Mouse (Mus musculus): ENCODE results near the gene Rangap1. TPM values are rescaled to one million over a fixed set of nuclear protein-coding genes. Genes with fewer than 3 reads are reported as not detected.

Gene Rangap1
- polyA plus RNA-seq, 1 experiment from 2014 or later = 108 TPM

DNA sequence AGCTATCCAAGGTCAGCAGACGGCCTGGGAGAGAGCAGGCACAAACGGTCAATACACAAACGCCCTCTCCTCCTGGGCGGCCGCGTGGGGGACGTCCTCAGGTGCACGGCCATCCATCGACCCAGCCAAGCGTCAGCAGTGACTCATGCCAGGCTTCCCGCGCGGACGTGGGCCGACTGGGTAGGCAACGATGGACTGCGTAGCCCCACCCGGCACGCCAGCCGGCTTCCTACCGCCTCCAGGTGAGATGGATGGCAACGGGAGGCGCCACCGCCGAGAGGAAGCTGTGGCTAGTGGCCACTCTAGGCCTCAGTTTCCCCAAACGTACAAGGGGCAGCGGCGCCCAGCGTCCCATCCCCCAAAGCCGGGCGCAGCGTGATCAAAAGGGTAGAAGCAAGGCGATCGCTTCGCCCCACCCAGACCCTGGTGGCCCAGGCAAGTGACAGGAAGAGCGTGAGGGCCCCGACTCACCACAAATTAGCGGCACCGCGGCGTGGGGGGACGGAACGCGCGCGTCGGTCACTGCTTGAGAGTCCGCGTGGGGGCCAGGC lies 16.0 kb downstream of the Rangap1 start:
- Histone ChIP-seq H3K27ac (ENCODE audit: low read depth, low read length) (peak overlapping the region; percentile 44), H3K4me2 (ENCODE audit: low read length) (peak overlapping the region; percentile 92), H3K36me3 (ENCODE audit: control insufficient read depth, insufficient read depth, low read length) (peaks cover 12% of the 10 kb centered on the region), H3K27me3 (replicated peaks; ENCODE audit: control insufficient read depth, insufficient read depth, low read length) (no peaks in the 10 kb centered on the region), H3K9ac (ENCODE audit: low read length) (peak overlapping the region; percentile 90), H3K4me1 (ENCODE audit: control insufficient read depth, insufficient read depth, low read length) (peaks cover 9% of the 10 kb centered on the region; the same call in 1 of the 2 replicates), H3K4me3 (ENCODE audit: low read depth, low read length) (peak overlapping the region; percentile 98), H3K9me3 (replicated peaks; ENCODE audit: control insufficient read depth, low read length) (no peaks in the 10 kb centered on the region)
- ATAC-seq (peak; percentile 8), DNase-seq (ENCODE audit: low spot score) (no peak)
- WGBS = under 1% methylated on average over 49 of the region's 49 CpGs

DNA sequence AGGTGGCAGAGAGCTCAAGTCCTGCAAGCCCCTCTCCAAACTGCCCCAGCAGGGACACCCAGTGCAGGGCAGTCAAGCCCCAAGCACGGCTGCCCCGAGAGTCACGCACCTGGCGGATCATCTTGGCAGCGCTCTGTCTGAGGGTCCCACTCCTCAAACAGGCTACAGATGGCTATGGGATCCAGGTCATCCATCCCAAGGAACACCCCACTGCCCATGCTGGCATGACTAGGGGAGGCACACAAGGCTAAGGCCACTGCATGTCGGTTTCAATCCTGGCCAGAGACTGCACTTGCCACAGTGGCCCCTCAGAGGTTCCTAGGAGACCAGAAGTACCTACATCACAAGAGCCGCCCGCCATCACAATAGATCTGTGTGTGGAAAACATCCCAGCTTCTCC lies 19.4 kb downstream of the Rangap1 start:
- H3K4me3 ChIP-seq (ENCODE audit: low read depth, low read length) = no peak overlapping the region
- ATAC-seq (no peak), DNase-seq (ENCODE audit: low spot score) (no peak)
- no peak overlapping the region for H3K4me2 ChIP-seq (ENCODE audit: low read length)
- H3K9ac ChIP-seq (ENCODE audit: low read length) = no peak overlapping the region
- peaks cover 45% of the 10 kb centered on the region for H3K36me3 ChIP-seq (ENCODE audit: control insufficient read depth, insufficient read depth, low read length)
- WGBS = 93% methylated on average over 8 of the region's 8 CpGs
- no peaks in the 10 kb centered on the region for H3K27me3 ChIP-seq (replicated peaks; ENCODE audit: control insufficient read depth, insufficient read depth, low read length)
- H3K27ac ChIP-seq (ENCODE audit: low read depth, low read length) = no peak overlapping the region
- peaks cover 9% of the 10 kb centered on the region; the same call in 1 of the 2 replicates for H3K4me1 ChIP-seq (ENCODE audit: control insufficient read depth, insufficient read depth, low read length)
- H3K9me3 ChIP-seq (replicated peaks; ENCODE audit: control insufficient read depth, low read length) = no peaks in the 10 kb centered on the region

DNA sequence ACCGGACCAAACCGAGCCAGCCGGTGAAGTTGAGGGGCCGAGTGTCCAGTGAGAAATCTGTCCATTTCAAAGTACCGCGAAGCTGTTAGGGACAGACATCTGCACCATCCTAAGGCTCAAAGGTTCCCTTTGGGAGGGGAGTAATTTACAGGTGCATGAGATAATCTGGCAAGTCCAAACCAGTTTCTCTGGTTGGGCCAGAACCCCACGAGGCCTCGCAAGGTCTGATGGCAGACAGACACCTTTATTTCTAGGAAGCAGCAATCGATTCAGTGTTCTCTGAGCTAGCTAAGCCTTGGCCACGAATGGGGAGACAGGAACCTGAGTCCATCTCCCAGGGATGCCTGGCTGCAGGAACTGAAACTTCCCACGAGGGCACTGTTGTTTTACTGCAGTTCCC lies 21.7 kb downstream of the Rangap1 start:
- peaks cover 6% of the 10 kb centered on the region; the same call in 1 of the 2 replicates for H3K4me1 ChIP-seq (ENCODE audit: control insufficient read depth, insufficient read depth, low read length)
- peaks cover 68% of the 10 kb centered on the region for H3K36me3 ChIP-seq (ENCODE audit: control insufficient read depth, insufficient read depth, low read length)
- H3K9me3 ChIP-seq (replicated peaks; ENCODE audit: control insufficient read depth, low read length) = no peaks in the 10 kb centered on the region
- DNase-seq (ENCODE audit: low spot score) (no peak), ATAC-seq (no peak)
- H3K27ac ChIP-seq (ENCODE audit: low read depth, low read length) = no peak overlapping the region
- H3K9ac ChIP-seq (ENCODE audit: low read length) = no peak overlapping the region
- WGBS = 93% methylated on average over 11 of the region's 11 CpGs
- no peak overlapping the region for H3K4me2 ChIP-seq (ENCODE audit: low read length)
- no peaks in the 10 kb centered on the region for H3K27me3 ChIP-seq (replicated peaks; ENCODE audit: control insufficient read depth, insufficient read depth, low read length)
- no peak overlapping the region for H3K4me3 ChIP-seq (ENCODE audit: low read depth, low read length)

DNA sequence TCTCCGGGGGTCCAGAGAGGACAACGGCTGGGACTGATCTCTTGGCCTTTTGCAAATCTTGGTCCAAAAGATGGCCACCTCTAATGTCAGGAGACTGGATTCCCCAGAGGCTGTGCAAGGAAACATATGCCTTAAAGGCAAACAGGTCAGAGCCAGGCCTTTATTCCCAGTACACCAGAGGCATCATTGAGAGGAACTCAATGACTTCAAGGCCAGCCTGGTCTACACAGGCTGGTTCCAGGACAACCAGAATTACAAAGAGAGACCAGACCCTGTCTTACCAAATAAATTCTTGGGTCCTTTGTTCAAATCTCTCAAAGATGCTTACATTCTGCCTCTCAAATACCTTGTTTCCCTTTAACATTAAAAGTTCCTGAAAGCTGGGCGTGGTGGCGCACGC lies 23.0 kb downstream of the Rangap1 start:
- H3K27ac ChIP-seq (ENCODE audit: low read depth, low read length) = no peak overlapping the region
- DNase-seq (ENCODE audit: low spot score) = no peak
- WGBS = 92% methylated on average over 5 of the region's 5 CpGs
- H3K4me2 ChIP-seq (ENCODE audit: low read length) = no peak overlapping the region
- ATAC-seq = no peak
- H3K9ac ChIP-seq (ENCODE audit: low read length) = no peak overlapping the region
- no peak overlapping the region for H3K4me3 ChIP-seq (ENCODE audit: low read depth, low read length)
- no peaks in the 10 kb centered on the region for H3K27me3 ChIP-seq (replicated peaks; ENCODE audit: control insufficient read depth, insufficient read depth, low read length)
- H3K4me1 ChIP-seq (ENCODE audit: control insufficient read depth, insufficient read depth, low read length) = no peaks in the 10 kb centered on the region
- peaks cover 81% of the 10 kb centered on the region for H3K36me3 ChIP-seq (ENCODE audit: control insufficient read depth, insufficient read depth, low read length)
- no peaks in the 10 kb centered on the region for H3K9me3 ChIP-seq (replicated peaks; ENCODE audit: control insufficient read depth, low read length)

DNA sequence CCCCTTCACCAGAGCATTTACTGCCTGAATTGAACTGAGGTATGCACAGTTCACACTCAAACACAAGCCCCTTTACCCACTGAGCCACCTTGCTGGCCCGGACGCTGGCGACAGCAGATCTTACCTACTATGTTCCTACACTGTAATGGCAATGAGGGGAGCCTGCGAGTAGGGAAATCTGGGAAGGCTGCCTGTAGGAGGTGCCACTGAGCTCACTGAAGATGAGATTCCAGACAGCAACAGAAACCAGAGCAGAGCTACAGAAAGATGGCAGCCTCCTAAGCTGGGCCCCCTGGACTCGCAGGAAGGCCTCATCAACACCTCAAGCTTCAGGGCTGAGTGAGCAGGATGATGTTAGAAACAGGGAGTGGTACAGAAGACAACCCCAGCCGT lies 26.2 kb downstream of the Rangap1 start:
- DNase-seq (ENCODE audit: low spot score) = no peak
- Histone ChIP-seq H3K9ac (ENCODE audit: low read length) (no peak overlapping the region), H3K27ac (ENCODE audit: low read depth, low read length) (peak overlapping the region; percentile 80), H3K9me3 (replicated peaks; ENCODE audit: control insufficient read depth, low read length) (no peaks in the 10 kb centered on the region), H3K4me2 (ENCODE audit: low read length) (no peak overlapping the region), H3K4me1 (ENCODE audit: control insufficient read depth, insufficient read depth, low read length) (no peaks in the 10 kb centered on the region), H3K27me3 (replicated peaks; ENCODE audit: control insufficient read depth, insufficient read depth, low read length) (no peaks in the 10 kb centered on the region), H3K36me3 (ENCODE audit: control insufficient read depth, insufficient read depth, low read length) (peaks cover 95% of the 10 kb centered on the region), H3K4me3 (ENCODE audit: low read depth, low read length) (no peak overlapping the region)
- 90% methylated on average over 6 of the region's 6 CpGs for WGBS
- no peak for ATAC-seq

DNA sequence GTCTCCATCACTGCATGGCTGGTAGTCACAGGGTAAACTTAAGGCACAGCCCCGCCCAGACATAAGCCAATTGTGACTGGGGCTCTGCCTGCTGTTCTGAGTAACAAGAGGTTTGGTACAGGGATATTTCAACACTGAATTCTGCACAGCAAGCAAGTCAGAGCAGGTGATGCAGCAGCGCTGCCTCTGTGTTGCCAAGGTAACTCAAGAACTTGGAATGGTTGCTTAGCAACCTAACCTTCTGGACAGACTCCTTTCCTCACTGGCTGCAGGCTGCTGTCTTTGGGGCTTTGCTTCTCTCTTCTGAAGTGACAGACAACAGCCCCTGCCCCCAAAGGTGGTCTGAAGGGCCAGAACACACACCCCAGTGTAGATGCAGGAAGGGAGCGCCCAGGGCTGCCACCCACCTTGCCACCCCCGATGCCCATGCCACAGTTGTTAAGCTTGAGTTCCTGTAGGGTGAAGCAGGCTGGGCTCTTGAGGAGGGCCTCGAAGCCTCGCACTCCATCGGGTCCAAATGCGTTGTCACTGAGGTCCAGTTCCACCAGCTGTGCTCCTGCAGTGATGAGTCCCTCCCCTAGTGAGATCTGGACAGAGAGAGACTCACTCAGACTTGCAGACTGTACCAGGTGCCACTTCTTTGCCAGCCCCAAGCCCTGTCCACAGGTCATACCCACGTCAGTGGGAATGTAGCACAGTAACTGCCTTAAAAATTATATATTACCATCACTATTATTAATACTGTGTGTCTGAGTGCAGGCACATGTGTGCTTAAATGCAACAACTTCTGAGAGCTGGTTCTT lies 26.8 kb downstream of the Rangap1 start:
- no peaks in the 10 kb centered on the region for H3K4me1 ChIP-seq (ENCODE audit: control insufficient read depth, insufficient read depth, low read length)
- no peak overlapping the region for H3K4me2 ChIP-seq (ENCODE audit: low read length)
- H3K36me3 ChIP-seq (ENCODE audit: control insufficient read depth, insufficient read depth, low read length) = peaks cover 95% of the 10 kb centered on the region
- H3K27me3 ChIP-seq (replicated peaks; ENCODE audit: control insufficient read depth, insufficient read depth, low read length) = no peaks in the 10 kb centered on the region
- no peaks in the 10 kb centered on the region for H3K9me3 ChIP-seq (replicated peaks; ENCODE audit: control insufficient read depth, low read length)
- no peak overlapping the region for H3K4me3 ChIP-seq (ENCODE audit: low read depth, low read length)
- WGBS = 81% methylated on average over 9 of the region's 9 CpGs
- no peak overlapping the region for H3K9ac ChIP-seq (ENCODE audit: low read length)
- H3K27ac ChIP-seq (ENCODE audit: low read depth, low read length) = peak overlapping the region; percentile 80
- ATAC-seq (peak; percentile 71), DNase-seq (ENCODE audit: low spot score) (peak; percentile 81)

DNA sequence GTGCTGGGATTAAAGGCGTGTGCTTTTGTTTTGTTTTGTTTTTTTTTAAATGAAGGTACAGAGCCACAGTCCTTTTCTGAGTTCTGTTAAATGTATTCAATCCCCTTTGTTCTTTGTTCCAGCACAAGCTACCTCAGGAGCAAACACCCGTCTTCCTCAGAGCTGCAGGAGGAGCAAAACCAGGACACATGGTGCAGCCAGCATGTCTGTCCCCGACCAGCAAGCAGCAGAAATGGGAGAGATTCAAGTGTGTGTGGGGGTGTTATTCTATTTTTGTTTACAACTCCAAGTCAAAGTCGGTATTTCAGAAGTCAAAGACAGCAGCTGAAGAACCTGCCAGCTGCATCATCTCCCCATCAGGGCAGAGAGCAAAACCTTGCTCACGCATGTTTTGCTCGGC lies 31.6 kb downstream of the Rangap1 start:
- ATAC-seq = no peak
- 82% methylated on average over 6 of the region's 6 CpGs for WGBS
- peaks cover 92% of the 10 kb centered on the region for H3K36me3 ChIP-seq (ENCODE audit: control insufficient read depth, insufficient read depth, low read length)
- H3K4me3 ChIP-seq (ENCODE audit: low read depth, low read length) = no peak overlapping the region
- no peak overlapping the region for H3K4me2 ChIP-seq (ENCODE audit: low read length)
- no peak for DNase-seq (ENCODE audit: low spot score)
- H3K27ac ChIP-seq (ENCODE audit: low read depth, low read length) = no peak overlapping the region
- no peaks in the 10 kb centered on the region for H3K27me3 ChIP-seq (replicated peaks; ENCODE audit: control insufficient read depth, insufficient read depth, low read length)
- H3K4me1 ChIP-seq (ENCODE audit: control insufficient read depth, insufficient read depth, low read length) = no peaks in the 10 kb centered on the region
- no peak overlapping the region for H3K9ac ChIP-seq (ENCODE audit: low read length)
- H3K9me3 ChIP-seq (replicated peaks; ENCODE audit: control insufficient read depth, low read length) = no peaks in the 10 kb centered on the region

DNA sequence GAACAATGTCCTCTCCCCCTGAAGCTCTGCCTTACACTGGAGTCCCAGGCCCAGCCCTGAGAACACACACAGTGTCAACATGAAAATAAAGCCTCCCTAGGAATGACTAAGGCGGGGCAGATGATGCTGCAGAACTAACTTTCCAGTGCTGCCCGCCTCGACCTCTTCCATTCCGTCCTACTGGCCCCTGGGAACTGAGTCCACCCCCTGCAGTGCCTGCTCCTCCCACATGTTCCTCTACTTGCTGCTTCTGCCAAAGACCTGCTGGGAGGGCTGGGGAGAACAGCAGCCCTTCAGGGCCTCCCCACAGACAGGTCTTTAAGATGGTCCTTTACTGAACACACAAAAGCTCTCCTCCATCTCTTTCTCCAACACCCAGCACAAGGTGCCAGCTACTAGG lies 34.5 kb downstream of the Rangap1 start:
- no peak overlapping the region for H3K4me3 ChIP-seq (ENCODE audit: low read depth, low read length)
- no peaks in the 10 kb centered on the region for H3K27me3 ChIP-seq (replicated peaks; ENCODE audit: control insufficient read depth, insufficient read depth, low read length)
- H3K27ac ChIP-seq (ENCODE audit: low read depth, low read length) = no peak overlapping the region
- H3K9ac ChIP-seq (ENCODE audit: low read length) = no peak overlapping the region
- H3K36me3 ChIP-seq (ENCODE audit: control insufficient read depth, insufficient read depth, low read length) = peaks cover 90% of the 10 kb centered on the region
- DNase-seq (ENCODE audit: low spot score) (no peak), ATAC-seq (no peak)
- no peak overlapping the region for H3K4me2 ChIP-seq (ENCODE audit: low read length)
- no peaks in the 10 kb centered on the region for H3K4me1 ChIP-seq (ENCODE audit: control insufficient read depth, insufficient read depth, low read length)
- H3K9me3 ChIP-seq (replicated peaks; ENCODE audit: control insufficient read depth, low read length) = no peaks in the 10 kb centered on the region
- WGBS = 76% methylated on average over 4 of the region's 4 CpGs

DNA sequence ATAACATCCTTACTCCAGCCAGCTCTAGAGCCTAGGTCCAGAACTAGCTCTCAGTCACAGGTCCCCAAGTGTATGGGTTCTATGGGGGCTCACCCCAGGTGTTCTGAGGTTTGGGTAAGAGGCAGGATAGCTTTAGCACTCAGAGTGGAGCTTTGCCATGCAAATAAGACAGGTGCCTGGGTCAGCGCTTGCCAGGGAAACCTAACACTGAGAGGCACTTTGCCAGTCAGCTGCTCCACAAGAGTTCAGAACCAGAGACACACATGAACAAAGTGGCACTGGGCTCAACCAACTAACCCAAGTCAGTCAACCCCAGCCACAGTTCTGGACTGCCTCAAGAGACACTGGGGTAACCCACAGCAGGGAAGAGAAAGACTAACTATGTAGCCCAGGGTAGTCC lies 35.6 kb downstream of the Rangap1 start:
- H3K27ac ChIP-seq (ENCODE audit: low read depth, low read length) = no peak overlapping the region
- WGBS = 100% methylated on average over 1 of the region's 1 CpGs
- no peaks in the 10 kb centered on the region for H3K27me3 ChIP-seq (replicated peaks; ENCODE audit: control insufficient read depth, insufficient read depth, low read length)
- no peaks in the 10 kb centered on the region for H3K9me3 ChIP-seq (replicated peaks; ENCODE audit: control insufficient read depth, low read length)
- H3K4me1 ChIP-seq (ENCODE audit: control insufficient read depth, insufficient read depth, low read length) = no peaks in the 10 kb centered on the region
- H3K4me3 ChIP-seq (ENCODE audit: low read depth, low read length) = no peak overlapping the region
- no peak overlapping the region for H3K9ac ChIP-seq (ENCODE audit: low read length)
- no peak for DNase-seq (ENCODE audit: low spot score)
- peaks cover 91% of the 10 kb centered on the region for H3K36me3 ChIP-seq (ENCODE audit: control insufficient read depth, insufficient read depth, low read length)
- no peak overlapping the region for H3K4me2 ChIP-seq (ENCODE audit: low read length)
- no peak for ATAC-seq
